Mouse (Mus musculus) G1E (cell line): Measurements from ENCODE around the gene Iffo2.

Source experiments
- GATA1 ChIP-seq: IDR thresholded peaks from 2 replicates; pipeline ENCODE4 v1.6.1; 2012; ENCODE audit warnings: borderline replicate concordance, low read length, inconsistent platforms, mixed read lengths
- POLR2AphosphoS5 ChIP-seq: IDR thresholded peaks from 2 replicates; pipeline ENCODE4 v1.6.1; 2012; ENCODE audit warnings: low read depth, low read length, inconsistent platforms; ENCODE audit not compliant: insufficient replicate concordance

DNA sequence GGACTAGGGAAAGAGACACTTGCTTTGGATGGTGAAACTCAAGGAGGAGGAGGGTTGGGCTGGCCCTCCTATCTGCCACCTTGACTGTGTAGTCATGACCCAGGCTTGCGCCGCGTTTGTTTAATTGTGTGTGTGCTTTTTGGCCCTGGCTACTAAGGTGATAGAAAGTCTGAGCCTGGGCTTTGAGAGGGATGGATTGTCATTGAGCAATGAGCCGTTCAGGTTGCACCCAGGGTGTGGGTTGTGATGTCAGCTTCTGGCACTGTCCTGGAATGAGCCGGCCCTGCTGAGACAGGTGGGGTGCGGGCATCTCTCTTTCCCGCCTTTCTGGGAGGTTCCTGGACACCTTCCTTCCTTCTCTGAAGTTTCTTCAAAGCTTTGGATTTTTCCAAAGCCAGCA, 46.7 kb downstream of the Iffo2 start:
- TF ChIP-seq POLR2AphosphoS5 (no peak), GATA1 (no peak)
